Mouse (Mus musculus): ENCODE data around the gene Palm3.

Gene Palm3

GRCm38 (mm10) chr8:84066291-84066930 is 45.1 kb downstream of the Palm3 start, which contains the start of gene Rfx1:
Rfx1 (plus strand) TSS chr8:84066834.
- peak; percentile 100 for DNase-seq (ENCODE audit: low read depth, low spot score)

GRCm38 (mm10) chr8:84067047-84067573 is 45.8 kb downstream of the Palm3 start:
- peak; percentile 82 for DNase-seq (ENCODE audit: low read depth, low spot score)

GRCm38 (mm10) chr8:84067911-84068310 is 46.6 kb downstream of the Palm3 start:
- DNase-seq (ENCODE audit: low read depth, low spot score), result no peak

- no peak for DNase-seq (ENCODE audit: low read depth, low spot score)
Measured at GRCm38 (mm10) chr8:84068316-84069035, 47.2 kb downstream of the Palm3 start.

- no peak for DNase-seq (ENCODE audit: low read depth, low spot score)
Measured at GRCm38 (mm10) chr8:84069169-84069568, 47.9 kb downstream of the Palm3 start.

GRCm38 (mm10) chr8:84069750-84070149 is 48.5 kb downstream of the Palm3 start:
- no peak for DNase-seq (ENCODE audit: low read depth, low spot score)

GRCm38 (mm10) chr8:84070241-84070640 is 49.0 kb downstream of the Palm3 start:
- DNase-seq (ENCODE audit: low read depth, low spot score), result no peak

GRCm38 (mm10) chr8:84070667-84071066 is 49.4 kb downstream of the Palm3 start:
- DNase-seq (ENCODE audit: low read depth, low spot score), result no peak

GRCm38 (mm10) chr8:84071921-84072320 is 50.6 kb downstream of the Palm3 start:
- DNase-seq (ENCODE audit: low read depth, low spot score), result no peak

- DNase-seq (ENCODE audit: low read depth, low spot score), result no peak
Measured at GRCm38 (mm10) chr8:84072321-84072720, 51.0 kb downstream of the Palm3 start.

GRCm38 (mm10) chr8:84073230-84073976 is 52.1 kb downstream of the Palm3 start:
- DNase-seq (ENCODE audit: low read depth, low spot score), result no peak

GRCm38 (mm10) chr8:84076412-84076811 is 55.1 kb downstream of the Palm3 start:
- no peak for DNase-seq (ENCODE audit: low read depth, low spot score)

- DNase-seq (ENCODE audit: low read depth, low spot score), result no peak
Measured at GRCm38 (mm10) chr8:84076849-84077248, 55.6 kb downstream of the Palm3 start.

- no peak for DNase-seq (ENCODE audit: low read depth, low spot score)
Measured at GRCm38 (mm10) chr8:84079206-84079605, 57.9 kb downstream of the Palm3 start.
